Mouse (Mus musculus) layer of hippocampus, adult 9-10 months (tissue): ENCODE results near the gene Tpd52l1.

ENCODE experiments used
- DNase-seq: peaks from one replicate; pipeline ENCODE4 v3.0.0; 2022; ENCODE audit warnings: low spot score

Gene Tpd52l1

GRCm38 (mm10) chr10:31346401-31346800, 99.4 kb downstream of the Tpd52l1 start:
- no peak for DNase-seq

DNA sequence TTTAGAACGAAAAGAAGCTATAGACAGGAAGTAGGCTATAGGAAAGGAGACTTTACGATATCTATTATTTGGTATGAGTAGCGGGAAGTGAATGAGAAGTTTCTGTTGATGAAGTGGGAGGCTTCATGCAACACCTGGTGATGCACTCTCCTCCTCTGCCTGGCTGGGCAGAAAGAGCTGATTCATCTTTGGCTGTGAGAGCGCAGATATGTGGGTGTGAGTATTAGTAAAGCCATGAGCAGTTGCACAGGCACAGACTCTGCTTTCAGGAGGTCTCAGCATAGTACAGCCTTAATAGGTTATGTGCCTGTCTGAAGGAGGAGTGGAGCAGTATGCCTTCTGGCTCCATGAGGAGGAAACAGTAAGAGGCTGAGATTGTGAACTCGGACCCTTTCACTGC, 109.3 kb downstream of the Tpd52l1 start:
- no peak for DNase-seq

- DNase-seq = no peak
Observed at GRCm38 (mm10) chr10:31331225-31331775, 114.5 kb downstream of the Tpd52l1 start.

DNA sequence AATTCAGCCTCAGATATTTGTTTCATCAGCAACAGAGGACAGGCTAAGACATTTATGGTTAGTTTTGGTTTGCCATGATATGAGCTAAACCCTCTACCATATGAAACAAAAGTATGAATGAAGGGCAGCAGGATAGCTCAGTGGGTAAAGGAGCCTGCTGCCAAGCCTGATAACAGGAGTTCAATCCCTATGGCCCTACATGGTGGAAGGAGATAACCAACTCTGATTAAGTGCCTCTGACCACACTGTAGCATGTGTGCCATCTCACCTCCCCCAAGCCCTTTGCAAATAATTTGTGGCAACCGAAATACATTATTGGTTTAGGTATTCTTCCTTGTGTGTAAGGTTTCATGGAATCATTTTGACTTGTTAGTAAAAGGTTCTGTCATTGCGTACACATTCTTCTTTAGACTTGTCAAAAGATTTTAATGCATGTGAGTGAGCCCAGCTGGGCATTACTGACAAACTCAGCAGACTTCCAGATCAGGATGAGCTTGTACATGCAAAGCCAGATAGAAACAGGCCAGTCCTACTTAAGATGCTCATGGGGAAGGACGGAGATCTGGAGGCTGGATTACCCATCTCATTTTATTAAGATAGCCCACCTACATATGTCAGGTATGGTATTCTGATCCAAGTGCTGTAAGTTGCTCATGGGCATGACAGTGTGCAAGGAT, 115.3 kb downstream of the Tpd52l1 start:
- DNase-seq = no peak

GRCm38 (mm10) chr10:31329436-31329835, 116.3 kb downstream of the Tpd52l1 start:
- no peak for DNase-seq

GRCm38 (mm10) chr10:31318491-31318890, 127.3 kb downstream of the Tpd52l1 start:
- no peak for DNase-seq

DNA sequence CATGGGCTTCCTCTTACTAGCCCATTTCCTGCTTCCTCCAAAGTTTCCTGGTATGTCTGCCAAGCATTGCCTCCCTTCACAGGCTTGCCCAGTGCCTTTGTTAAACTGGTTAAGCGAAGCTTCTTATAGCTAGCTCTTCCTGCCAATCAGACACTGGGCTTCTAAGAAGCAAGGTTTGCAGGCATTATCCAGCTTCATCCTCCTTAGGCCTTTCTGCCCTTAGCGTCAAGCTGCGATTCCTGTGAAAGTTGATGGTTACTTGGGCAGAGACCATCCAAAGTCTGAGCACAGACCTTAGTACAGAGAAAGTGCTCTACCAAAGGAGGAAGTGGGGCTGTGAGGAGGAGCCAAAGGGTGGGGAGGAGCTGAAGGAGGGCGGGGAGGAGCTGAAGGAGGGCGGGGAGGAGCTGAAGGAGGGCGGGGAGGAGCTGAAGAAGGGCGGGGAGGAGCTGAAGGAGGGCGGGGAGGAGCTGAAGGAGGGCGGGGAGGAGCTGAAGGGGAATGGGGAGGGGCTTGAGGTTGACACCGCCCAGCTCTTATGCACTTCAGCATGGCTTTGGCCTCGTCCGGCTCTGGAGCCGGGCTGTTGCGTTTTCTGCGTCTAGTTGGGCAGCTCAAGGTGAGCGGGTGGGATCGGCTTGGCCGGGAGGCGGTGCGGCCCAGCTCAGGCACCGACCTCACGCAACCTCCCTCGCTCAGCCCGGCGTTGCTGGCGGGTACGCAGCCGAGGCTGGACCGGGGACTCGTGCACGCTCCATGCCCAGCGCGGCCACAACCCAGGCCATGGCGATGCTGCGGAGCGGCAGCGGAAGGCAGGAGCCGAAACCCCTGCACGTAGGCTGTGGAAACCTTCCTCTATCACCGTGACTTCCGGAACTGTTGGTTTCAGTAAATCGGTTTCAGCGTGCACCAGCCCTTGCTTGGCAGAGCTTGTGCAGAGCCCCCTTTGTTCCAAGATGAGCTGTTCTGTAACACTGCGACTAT, 132.6 kb downstream of the Tpd52l1 start, which contains the start of gene Hddc2:
Gene Hddc2 (plus strand): TSS at position 519 of the 984 bp plus-strand sequence.
- DNase-seq = no peak

DNA sequence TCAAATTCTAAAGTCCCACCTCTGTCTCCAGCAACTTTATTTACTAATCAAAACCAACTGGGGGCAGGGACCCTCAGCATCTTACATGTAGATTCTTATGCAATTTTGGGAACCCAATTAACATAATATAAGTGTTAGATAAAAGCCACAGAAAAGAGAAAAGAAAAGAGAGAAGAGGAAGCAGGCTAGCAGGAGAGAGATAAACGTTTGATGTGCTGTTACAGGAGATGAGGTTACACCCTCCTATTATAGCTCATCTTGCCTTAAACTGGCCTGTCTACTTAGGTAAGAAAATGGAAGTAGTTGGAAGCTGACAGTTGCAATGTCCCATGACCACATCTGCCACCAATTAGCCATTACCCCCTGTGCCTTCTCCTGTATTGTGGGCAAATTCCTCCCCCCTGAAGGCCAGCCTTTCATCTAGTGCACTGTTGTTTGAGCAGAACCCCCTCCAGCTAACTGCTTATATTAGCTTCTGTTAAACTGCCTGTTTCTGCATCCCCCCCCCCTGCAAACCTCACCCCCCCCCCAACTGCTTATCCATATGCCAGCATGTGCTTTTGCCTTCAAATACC, 138.6 kb downstream of the Tpd52l1 start:
- DNase-seq = no peak

GRCm38 (mm10) chr10:31303446-31303845, 142.3 kb downstream of the Tpd52l1 start:
- DNase-seq = no peak

- DNase-seq = no peak
Observed at GRCm38 (mm10) chr10:31300292-31300691, 145.5 kb downstream of the Tpd52l1 start.

DNA sequence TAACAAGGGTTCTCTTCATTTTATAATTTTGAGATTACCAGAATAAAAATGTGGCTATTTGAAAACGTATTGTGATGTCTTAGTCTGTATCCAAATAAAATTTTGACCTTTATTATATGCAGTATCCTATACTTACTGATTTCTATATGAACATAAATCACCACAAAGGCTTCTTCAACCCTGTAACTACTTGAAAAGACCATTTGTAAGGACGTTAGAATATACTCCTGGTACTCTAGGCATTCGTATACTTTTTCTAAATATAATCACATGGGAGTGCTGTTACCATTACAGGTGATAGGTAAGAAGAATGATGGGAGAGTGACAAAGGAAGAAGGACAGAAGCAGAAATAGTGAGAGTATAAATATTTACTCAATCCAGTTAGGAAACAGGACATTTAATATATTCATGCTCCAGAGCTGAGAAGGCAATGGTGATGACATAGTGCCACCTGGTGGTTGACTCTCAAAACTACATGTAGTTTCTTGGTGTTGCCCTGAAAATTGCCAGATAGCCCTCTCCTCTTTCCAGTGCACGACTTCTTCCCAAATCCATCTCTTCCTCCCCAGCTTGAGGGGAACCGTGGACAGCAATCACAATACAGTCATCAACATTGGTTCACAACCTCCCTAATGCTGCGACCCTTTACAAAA, 146.7 kb downstream of the Tpd52l1 start:
- DNase-seq = peak; percentile 55

- no peak for DNase-seq
Observed at GRCm38 (mm10) chr10:31298263-31298662, 147.5 kb downstream of the Tpd52l1 start.

DNA sequence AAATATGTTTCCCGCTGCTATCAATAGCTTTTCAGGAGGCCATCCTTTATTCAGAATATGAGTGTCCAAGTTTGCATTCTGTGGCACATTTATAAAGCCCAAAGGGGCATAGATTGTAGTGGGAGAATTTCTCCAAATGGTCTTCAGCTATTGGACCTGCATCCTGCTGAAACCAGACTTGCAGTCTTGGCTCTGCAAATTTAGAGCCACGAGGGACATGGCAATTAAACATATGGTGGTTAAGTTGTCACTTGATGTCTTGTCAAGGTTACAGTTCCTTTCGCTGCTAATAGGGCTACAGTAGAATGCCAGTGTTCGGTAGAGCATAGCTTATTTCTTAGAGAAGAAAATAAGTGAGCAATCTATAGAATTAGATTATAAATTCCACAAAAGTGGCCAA, 148.7 kb downstream of the Tpd52l1 start:
- DNase-seq = no peak

DNA sequence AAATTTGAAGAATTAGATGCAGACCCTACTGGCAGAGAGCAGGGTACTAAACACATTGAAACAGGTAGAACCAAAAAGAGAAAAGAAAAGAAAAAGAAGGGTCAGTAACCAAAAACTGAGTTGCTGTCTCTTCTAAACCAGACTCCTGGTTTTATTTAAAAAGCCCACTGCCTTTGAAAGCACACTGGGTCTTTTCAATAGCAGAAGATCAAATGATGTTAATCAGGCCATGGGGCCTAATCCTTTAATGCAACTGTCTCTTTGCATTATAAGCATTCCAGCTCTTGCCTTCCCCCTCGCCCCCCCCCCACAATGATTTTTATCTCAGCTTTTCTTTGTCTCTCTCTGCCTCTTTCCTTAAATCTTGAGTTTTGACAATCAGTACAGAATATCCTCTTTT, 149.3 kb downstream of the Tpd52l1 start:
- DNase-seq = no peak

GRCm38 (mm10) chr10:31295705-31296104, 150.1 kb downstream of the Tpd52l1 start:
- DNase-seq = no peak

- DNase-seq = no peak
Observed at GRCm38 (mm10) chr10:31288697-31289390, 156.9 kb downstream of the Tpd52l1 start.

GRCm38 (mm10) chr10:31287787-31288186, 158.0 kb downstream of the Tpd52l1 start:
- no peak for DNase-seq
